ENCODE assay signal across 19 mouse cellular contexts in the genomic region with DNA sequence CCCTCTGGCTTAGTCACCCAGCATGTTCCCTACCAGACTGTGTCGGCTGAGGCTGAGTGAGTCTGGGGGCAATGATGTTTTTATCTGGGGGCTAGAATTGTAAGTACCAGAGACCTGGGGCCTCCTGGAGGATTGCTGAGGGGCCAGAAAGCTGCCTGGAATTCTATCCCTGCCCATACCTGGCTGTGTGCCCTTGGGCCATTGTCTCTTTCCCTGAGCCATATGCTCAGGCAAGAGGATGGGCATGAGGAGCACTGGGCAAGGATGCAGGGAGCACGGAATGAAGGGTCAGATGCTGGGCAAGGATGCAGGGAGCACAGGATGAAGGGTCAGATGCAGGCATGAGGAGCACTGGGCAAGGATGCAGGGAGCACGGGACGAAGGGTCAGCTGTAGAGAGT. TPM values are rescaled to one million over a fixed set of nuclear protein-coding genes. Genes with fewer than 3 reads are reported as not detected.
A peak's percentile ranks its signal among the peaks of the same experiment; 100 is the strongest.
DNase-seq lines count a peak whose midpoint lies in the region; ATAC-seq lines count a peak whose summit lies in the region.
"Had no signal": no experiment of that assay in that cellular context is flagged by ENCODE, and none has a peak within 500 bp of the region (broad histone marks: within the 10 kb centered on the region; RNA-seq: fewer than 3 reads in every experiment).

No protein-coding gene starts in this region.

- no peak for ATAC-seq in neural tube, embryonic 11.5 days (ENCODE audit: insufficient read depth, low FRiP score, low TSS enrichment)
- no peak for ATAC-seq in neural tube, embryonic 15.5 days (ENCODE audit: low FRiP score)
- ATAC-seq in midbrain, embryonic 15.5 days (replicated peaks): no peak

- H3K9me3 ChIP-seq in neural tube, embryonic 11.5 days (ENCODE audit: control insufficient read depth, low read length): no peaks in the 10 kb centered on the region
- no peaks in the 10 kb centered on the region for H3K9me3 ChIP-seq in neural tube, embryonic 15.5 days (replicated peaks)
- no peaks in the 10 kb centered on the region for H3K9me3 ChIP-seq in midbrain, embryonic 15.5 days
- H3K9me3 ChIP-seq: hindbrain, embryonic 13.5 days; midbrain, embryonic 10.5 days; stomach, embryonic 15.5 days had no signal

- WGBS in neural tube, embryonic 11.5 days: 93% methylated on average over 4 of the region's 4 CpGs
- WGBS in neural tube, embryonic 15.5 days: 86% methylated on average over 4 of the region's 4 CpGs
- WGBS in midbrain, embryonic 15.5 days: 96% methylated on average over 4 of the region's 4 CpGs

- no peaks in the 10 kb centered on the region for H3K27me3 ChIP-seq in neural tube, embryonic 11.5 days (ENCODE audit: control insufficient read depth, insufficient read depth, low read length)
- H3K27me3 ChIP-seq in neural tube, embryonic 15.5 days (replicated peaks): no peaks in the 10 kb centered on the region
- H3K27me3 ChIP-seq in midbrain, embryonic 15.5 days (replicated peaks): no peaks in the 10 kb centered on the region
- H3K27me3 ChIP-seq: hindbrain, embryonic 13.5 days; stomach, embryonic 15.5 days had no signal

- H3K9ac ChIP-seq in neural tube, embryonic 11.5 days (ENCODE audit: low read length): peak overlapping the region; percentile 10; the same call in 1 of the 2 replicates
- H3K9ac ChIP-seq in neural tube, embryonic 15.5 days (replicated peaks): no peak overlapping the region
- no peak overlapping the region for H3K9ac ChIP-seq in midbrain, embryonic 15.5 days
- H3K9ac ChIP-seq: hindbrain, embryonic 13.5 days; stomach, embryonic 15.5 days had no signal

- peaks cover 2% of the 10 kb centered on the region; the same call in 1 of the 2 replicates for H3K36me3 ChIP-seq in neural tube, embryonic 11.5 days (ENCODE audit: control insufficient read depth, insufficient read depth, low read length)
- H3K36me3 ChIP-seq in neural tube, embryonic 15.5 days: peaks cover 3% of the 10 kb centered on the region; the same call in 1 of the 2 replicates
- H3K36me3 ChIP-seq in midbrain, embryonic 15.5 days (replicated peaks): no peaks in the 10 kb centered on the region
- H3K36me3 ChIP-seq: midbrain, embryonic 10.5 days; stomach, embryonic 15.5 days had no signal

- H3K27ac ChIP-seq in neural tube, embryonic 11.5 days (ENCODE audit: low read depth, low read length): no peak overlapping the region
- no peak overlapping the region for H3K27ac ChIP-seq in neural tube, embryonic 15.5 days (replicated peaks)
- H3K27ac ChIP-seq in midbrain, embryonic 15.5 days: no peak overlapping the region
- H3K27ac ChIP-seq: hindbrain, embryonic 13.5 days; kidney, postnatal 0 days; left cerebral cortex, adult 2 months; midbrain, embryonic 10.5 days had no signal

- H3K4me2 ChIP-seq in neural tube, embryonic 11.5 days (ENCODE audit: low read depth): no peak overlapping the region
- H3K4me2 ChIP-seq in neural tube, embryonic 15.5 days: no peak overlapping the region
- no peak overlapping the region for H3K4me2 ChIP-seq in midbrain, embryonic 15.5 days
- H3K4me2 ChIP-seq: hindbrain, embryonic 13.5 days had no signal

- H3K4me3 ChIP-seq in neural tube, embryonic 11.5 days (ENCODE audit: low read depth, low read length): no peak overlapping the region
- H3K4me3 ChIP-seq in neural tube, embryonic 15.5 days (replicated peaks): no peak overlapping the region
- H3K4me3 ChIP-seq in midbrain, embryonic 15.5 days: no peak overlapping the region
- H3K4me3 ChIP-seq: hindbrain, embryonic 13.5 days; left cerebral cortex, adult 2 months; midbrain, embryonic 10.5 days; stomach, embryonic 15.5 days had no signal

- H3K4me1 ChIP-seq in neural tube, embryonic 11.5 days (ENCODE audit: control insufficient read depth, insufficient read depth, low read length): peaks cover 26% of the 10 kb centered on the region
- H3K4me1 ChIP-seq in neural tube, embryonic 15.5 days: peaks cover 35% of the 10 kb centered on the region
- peaks cover 25% of the 10 kb centered on the region for H3K4me1 ChIP-seq in midbrain, embryonic 15.5 days

- DNase-seq in cerebellum, adult 8-10 months: peak; percentile 50
- DNase-seq in cerebellum, postnatal 4 days (ENCODE audit: low spot score in 2 of 2): no peak
- peak; percentile 92 for DNase-seq in heart, adult 11 months
- DNase-seq in heart, postnatal 4 days: no peak
- no peak for DNase-seq in neural tube, embryonic 11.5 days (ENCODE audit: low spot score)
- no peak for DNase-seq in thymus, postnatal 14 days
- DNase-seq: adrenal gland, postnatal 25 days; kidney, adult 2 months; layer of hippocampus, adult 9-11 months; liver; lung, postnatal 4 days; thymus, postnatal 36 days had no signal

RNA-seq across cellular contexts. Expression of a gene that starts 32.6 kb away (rescaled TPM):
- total RNA-seq in heart, postnatal 4 days (2021): 10 to 100 TPM; 59.0 to 68.2 TPM
- 42.4 and 46.4 TPM in 2 replicates for polyA plus RNA-seq in neural tube, embryonic 11.5 days (2014; fragmentation: Nextera tagmentation; extraction: Ambion mirVana)
- 30.6 and 39.7 TPM in 2 replicates for polyA plus RNA-seq in neural tube, embryonic 15.5 days (2015; fragmentation: Nextera tagmentation; extraction: Ambion mirVana)
- 51.7 and 55.5 TPM in 2 replicates for polyA plus RNA-seq in midbrain, embryonic 15.5 days (2015; fragmentation: Nextera tagmentation; extraction: Ambion mirVana)

RNA-seq across cellular contexts. Expression of a gene that starts 45.4 kb away (rescaled TPM):
- 10 to 100 TPM; 20.2 to 22.6 TPM for total RNA-seq in heart, postnatal 4 days (2021)
- polyA plus RNA-seq in neural tube, embryonic 11.5 days (2014; fragmentation: Nextera tagmentation; extraction: Ambion mirVana): 55.9 and 58.8 TPM in 2 replicates
- 63.0 and 63.2 TPM in 2 replicates for polyA plus RNA-seq in neural tube, embryonic 15.5 days (2015; fragmentation: Nextera tagmentation; extraction: Ambion mirVana)
- polyA plus RNA-seq in midbrain, embryonic 15.5 days (2015; fragmentation: Nextera tagmentation; extraction: Ambion mirVana): 62.5 and 65.8 TPM in 2 replicates

RNA-seq across cellular contexts. Expression of a gene that starts 48.2 kb away (rescaled TPM):
- total RNA-seq in heart, postnatal 4 days (2021): 100 to 1,000 TPM; 262 to 304 TPM
- polyA plus RNA-seq in neural tube, embryonic 11.5 days (2014; fragmentation: Nextera tagmentation; extraction: Ambion mirVana): 289 and 340 TPM in 2 replicates
- 169 and 222 TPM in 2 replicates for polyA plus RNA-seq in neural tube, embryonic 15.5 days (2015; fragmentation: Nextera tagmentation; extraction: Ambion mirVana)
- 183 and 198 TPM in 2 replicates for polyA plus RNA-seq in midbrain, embryonic 15.5 days (2015; fragmentation: Nextera tagmentation; extraction: Ambion mirVana)

RNA-seq across cellular contexts. Expression of a gene that starts 53.6 kb away (rescaled TPM):
- total RNA-seq in heart, postnatal 4 days (2021): 100 to 1,000 TPM; 465 to 471 TPM
- polyA plus RNA-seq in neural tube, embryonic 11.5 days (2014; fragmentation: Nextera tagmentation; extraction: Ambion mirVana): 263 and 311 TPM in 2 replicates
- 218 and 380 TPM in 2 replicates for polyA plus RNA-seq in neural tube, embryonic 15.5 days (2015; fragmentation: Nextera tagmentation; extraction: Ambion mirVana)
- polyA plus RNA-seq in midbrain, embryonic 15.5 days (2015; fragmentation: Nextera tagmentation; extraction: Ambion mirVana): 80.4 and 93.5 TPM in 2 replicates

Comparison
In these comparisons a context has a peak if more than half of its experiments do, and no peak if none do; other contexts are left out.
1. DNase-seq: peak in cerebellum, adult 8-10 months (single experiment) and heart, adult 11 months (single experiment); none in cerebellum, postnatal 4 days (0 of 2), heart, postnatal 4 days (single experiment), neural tube, embryonic 11.5 days (single experiment) and thymus, postnatal 14 days (single experiment).